Mouse (Mus musculus): ENCODE results near the gene Ubxn11. TPM values are rescaled to one million over a fixed set of nuclear protein-coding genes. Genes with fewer than 3 reads are reported as not detected.
A peak's percentile ranks its signal among the peaks of the same experiment; 100 is the strongest.

The Ubxn11 gene
- polyA plus RNA-seq, 1 experiment: 45.4 TPM

DNA sequence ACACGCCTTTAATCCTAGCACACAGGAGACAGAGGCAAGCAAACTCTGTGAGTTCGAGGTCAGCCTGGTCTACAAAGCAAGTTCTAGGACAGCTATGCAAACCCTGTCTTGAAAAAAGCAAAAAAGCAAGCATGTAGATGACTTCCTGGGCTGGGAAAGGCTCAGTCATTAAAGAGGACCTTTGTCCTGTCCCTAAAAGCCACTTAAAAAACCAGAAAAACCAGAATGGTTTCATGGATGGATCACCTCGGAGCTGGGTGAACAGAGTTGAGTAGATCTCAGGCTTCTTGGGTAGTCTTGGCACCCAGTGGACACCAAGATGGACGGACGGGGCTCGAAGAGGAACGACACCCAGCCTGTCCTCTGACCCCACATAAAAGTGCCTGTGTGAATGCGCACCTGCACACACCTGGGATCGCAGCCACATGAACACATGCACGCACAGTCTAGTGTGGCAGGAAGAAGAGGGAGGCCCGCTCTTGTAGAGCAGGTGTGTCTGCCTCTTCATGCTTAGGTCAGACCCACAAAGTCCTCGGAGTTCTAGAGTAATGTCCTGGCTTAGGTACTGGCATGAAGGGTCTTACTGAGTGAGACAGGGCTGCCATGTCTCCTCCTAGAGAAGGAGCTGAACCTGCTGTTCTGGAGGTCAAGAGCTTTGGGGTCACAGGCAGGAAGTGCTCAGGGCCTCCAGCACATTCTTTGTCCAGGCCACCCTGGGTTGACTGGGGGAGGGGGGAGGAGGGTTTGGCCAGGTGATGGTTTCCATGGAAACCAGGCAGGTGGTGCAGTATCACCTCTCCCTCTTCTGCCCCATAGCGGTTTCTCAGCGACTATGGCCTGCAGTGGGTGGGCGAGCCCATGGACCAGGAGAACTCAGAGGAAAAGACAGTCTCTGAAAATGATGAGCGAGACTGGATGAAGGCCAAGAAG lies 13.1 kb downstream of the Ubxn11 start:
- H3K4me3 ChIP-seq (ENCODE audit: insufficient read depth, low read length): no peak overlapping the region
- TF ChIP-seq CTCF (IDR thresholded peaks at IDR 0.05; ENCODE audit: extremely low read depth, insufficient read depth, low read length) (no peak), POLR2A (IDR thresholded peaks at IDR 0.05; ENCODE audit: extremely low read depth, insufficient read depth, low read length) (no peak)
- no peak overlapping the region for H3K27ac ChIP-seq (ENCODE audit: insufficient read depth, low read length)
- H3K4me1 ChIP-seq (ENCODE audit: control insufficient read depth, insufficient read depth, low read length): no peaks in the 10 kb centered on the region

DNA sequence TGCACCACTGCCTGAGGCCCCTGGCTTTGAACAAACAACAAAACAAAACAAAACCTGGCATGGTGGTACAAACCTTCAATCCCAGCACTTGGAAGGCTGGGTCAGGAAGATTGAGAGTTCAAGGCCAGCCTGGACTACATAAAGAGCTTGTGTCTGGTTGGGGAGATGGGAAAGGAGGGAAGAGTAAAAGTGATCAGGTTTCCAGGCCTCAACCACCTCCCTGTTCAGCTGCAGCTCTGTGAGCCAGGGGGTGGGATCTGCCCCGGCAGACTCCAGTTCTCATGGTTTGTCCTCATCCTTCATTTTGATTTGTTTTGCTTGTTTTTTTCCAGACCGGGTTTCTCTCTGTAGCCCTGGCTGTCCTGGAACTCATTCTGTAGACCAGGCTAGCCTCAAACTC lies 14.1 kb downstream of the Ubxn11 start:
- TF ChIP-seq CTCF (IDR thresholded peaks at IDR 0.05; ENCODE audit: extremely low read depth, insufficient read depth, low read length): no peak
- TF ChIP-seq POLR2A (IDR thresholded peaks at IDR 0.05; ENCODE audit: extremely low read depth, insufficient read depth, low read length): no peak
- H3K4me1 ChIP-seq (ENCODE audit: control insufficient read depth, insufficient read depth, low read length): no peaks in the 10 kb centered on the region
- H3K4me3 ChIP-seq (ENCODE audit: insufficient read depth, low read length): no peak overlapping the region
- no peak overlapping the region for H3K27ac ChIP-seq (ENCODE audit: insufficient read depth, low read length)

DNA sequence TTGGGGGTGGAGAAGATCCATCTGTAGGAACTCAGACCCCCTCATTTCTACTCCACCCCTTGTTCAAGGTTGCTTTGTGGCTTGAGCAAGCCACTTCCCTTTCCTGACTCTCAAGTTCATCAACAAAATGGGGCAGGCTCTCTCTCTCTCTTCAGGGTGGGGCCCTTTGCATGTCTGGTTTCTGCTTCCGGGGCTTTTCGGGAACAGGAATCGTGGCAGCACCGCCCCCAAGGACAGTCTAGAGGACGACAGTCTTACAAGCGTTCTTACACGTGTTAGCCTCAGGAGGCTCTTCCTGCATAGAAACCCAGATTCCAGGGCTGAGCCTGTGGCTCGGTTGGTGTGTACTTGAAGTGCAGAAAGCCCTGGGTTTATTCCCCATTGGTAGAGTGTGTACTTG lies 14.6 kb downstream of the Ubxn11 start:
- no peak overlapping the region for H3K27ac ChIP-seq (ENCODE audit: insufficient read depth, low read length)
- no peaks in the 10 kb centered on the region for H3K4me1 ChIP-seq (ENCODE audit: control insufficient read depth, insufficient read depth, low read length)
- TF ChIP-seq POLR2A (IDR thresholded peaks at IDR 0.05; ENCODE audit: extremely low read depth, insufficient read depth, low read length): no peak
- no peak overlapping the region for H3K4me3 ChIP-seq (ENCODE audit: insufficient read depth, low read length)

DNA sequence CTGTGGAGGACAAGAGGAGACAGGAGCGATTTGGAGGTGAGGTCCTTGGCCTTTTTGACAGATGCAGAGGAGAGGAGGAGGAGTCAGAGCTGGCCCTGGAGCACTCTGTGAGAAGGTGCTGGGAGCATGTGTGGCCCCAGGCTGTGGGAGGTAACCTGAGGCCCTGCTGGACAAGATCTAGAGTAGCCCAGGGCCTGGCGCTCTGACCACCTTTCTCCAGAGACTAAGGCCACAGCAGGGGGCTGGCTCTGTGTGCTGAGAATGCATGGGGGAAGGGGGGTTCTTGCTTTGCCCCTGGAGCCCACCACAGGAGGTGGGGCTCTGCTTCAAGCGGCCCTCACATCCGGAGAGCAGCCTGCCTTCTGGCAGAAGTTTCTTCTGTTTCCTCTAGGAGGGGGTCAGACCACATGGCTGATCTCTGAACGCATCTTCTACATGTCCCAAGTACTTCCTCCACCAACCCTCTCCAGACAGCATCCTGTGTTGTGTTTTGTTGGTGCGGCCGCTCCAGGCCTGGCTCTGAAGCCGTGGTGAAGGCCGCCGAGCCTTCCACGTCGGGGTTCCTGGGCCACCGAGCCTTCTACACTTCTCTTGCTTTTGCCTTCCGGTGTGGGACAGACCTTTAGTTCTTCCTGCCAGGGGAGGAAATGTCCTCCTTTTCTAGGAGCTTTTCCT lies 15.9 kb downstream of the Ubxn11 start:
- Histone ChIP-seq H3K4me1 (ENCODE audit: control insufficient read depth, insufficient read depth, low read length) (no peaks in the 10 kb centered on the region), H3K27ac (ENCODE audit: insufficient read depth, low read length) (no peak overlapping the region), H3K4me3 (ENCODE audit: insufficient read depth, low read length) (no peak overlapping the region)
- no peak for TF ChIP-seq CTCF (IDR thresholded peaks at IDR 0.05; ENCODE audit: extremely low read depth, insufficient read depth, low read length)
- TF ChIP-seq POLR2A (IDR thresholded peaks at IDR 0.05; ENCODE audit: extremely low read depth, insufficient read depth, low read length): no peak

DNA sequence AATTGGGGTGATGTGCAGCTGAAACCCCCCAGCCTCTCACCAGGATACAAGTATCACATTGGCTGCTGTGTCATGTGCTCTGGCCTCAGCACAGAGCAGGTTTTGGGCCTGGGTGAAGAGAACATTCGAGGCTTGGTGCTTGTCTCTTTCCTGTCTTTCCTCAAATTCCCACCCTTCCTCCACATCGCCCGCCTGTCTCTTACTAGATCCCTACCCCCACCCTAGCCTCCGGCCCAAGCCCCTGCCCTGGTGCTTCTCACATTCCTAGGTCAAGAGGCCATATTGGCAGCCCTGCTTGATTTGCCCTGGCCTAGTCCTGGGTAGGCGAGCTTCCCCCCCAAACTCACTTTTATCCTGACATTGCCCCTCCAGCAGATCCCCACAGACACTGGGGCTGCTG lies 16.7 kb downstream of the Ubxn11 start:
- no peaks in the 10 kb centered on the region for H3K4me1 ChIP-seq (ENCODE audit: control insufficient read depth, insufficient read depth, low read length)
- no peak overlapping the region for H3K4me3 ChIP-seq (ENCODE audit: insufficient read depth, low read length)
- no peak for TF ChIP-seq POLR2A (IDR thresholded peaks at IDR 0.05; ENCODE audit: extremely low read depth, insufficient read depth, low read length)
- H3K27ac ChIP-seq (ENCODE audit: insufficient read depth, low read length): no peak overlapping the region

DNA sequence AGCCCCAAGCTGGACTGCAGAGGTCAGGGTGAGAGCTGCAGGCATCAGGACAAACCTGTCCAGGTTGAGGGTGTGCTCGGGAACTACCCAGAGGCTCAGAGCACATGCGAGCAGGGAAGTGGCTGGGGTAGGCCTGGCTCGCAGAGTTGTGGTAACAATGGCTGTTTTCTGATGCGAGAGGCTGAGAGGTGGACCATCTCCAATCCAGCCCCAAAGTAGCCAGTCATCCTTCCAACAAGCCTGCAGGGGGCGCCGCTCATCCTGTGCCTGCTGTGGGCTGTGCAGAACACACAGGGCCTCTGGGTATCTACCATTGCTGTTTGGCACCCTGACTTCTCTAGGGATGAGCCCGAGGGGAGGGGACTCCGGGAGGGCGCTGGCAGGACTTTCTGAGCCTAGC lies 17.3 kb downstream of the Ubxn11 start:
- Histone ChIP-seq H3K27ac (ENCODE audit: insufficient read depth, low read length) (no peak overlapping the region), H3K4me1 (ENCODE audit: control insufficient read depth, insufficient read depth, low read length) (no peaks in the 10 kb centered on the region), H3K4me3 (ENCODE audit: insufficient read depth, low read length) (no peak overlapping the region)
- TF ChIP-seq CTCF (IDR thresholded peaks at IDR 0.05; ENCODE audit: extremely low read depth, insufficient read depth, low read length) (peak; percentile 24; the same call in 1 of the 2 replicates), POLR2A (IDR thresholded peaks at IDR 0.05; ENCODE audit: extremely low read depth, insufficient read depth, low read length) (no peak)

DNA sequence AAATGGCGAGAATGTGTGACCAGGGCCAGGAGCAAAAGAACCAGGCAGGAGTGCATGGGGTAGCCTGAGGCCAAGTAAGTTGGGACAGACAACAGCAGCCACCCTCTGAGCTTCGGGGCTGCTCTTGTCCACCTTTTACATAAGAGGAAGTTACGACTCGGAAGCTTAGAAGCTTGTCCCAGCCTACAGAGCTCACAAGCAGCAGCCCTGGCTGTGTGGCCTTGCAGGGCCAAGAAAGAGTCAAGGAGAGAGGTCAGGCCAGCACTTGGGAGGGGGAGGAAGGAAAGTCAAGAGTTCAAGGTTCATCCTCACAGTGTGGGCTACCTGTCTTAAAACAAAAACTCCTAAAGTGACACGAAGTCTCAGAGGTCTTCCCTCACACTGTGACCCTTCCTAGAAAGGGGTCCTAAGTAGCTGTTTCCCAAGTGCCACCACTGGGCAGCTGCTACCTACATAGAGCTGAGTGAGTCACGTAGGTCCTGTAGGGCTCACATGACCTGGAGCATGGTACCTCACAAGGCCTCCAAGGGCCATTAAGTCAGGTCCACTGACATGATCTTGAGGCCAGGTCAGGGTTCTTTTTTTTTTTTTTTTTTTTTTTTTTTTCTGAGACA lies 17.9 kb downstream of the Ubxn11 start:
- no peak overlapping the region for H3K4me3 ChIP-seq (ENCODE audit: insufficient read depth, low read length)
- TF ChIP-seq POLR2A (IDR thresholded peaks at IDR 0.05; ENCODE audit: extremely low read depth, insufficient read depth, low read length): no peak
- no peak for TF ChIP-seq CTCF (IDR thresholded peaks at IDR 0.05; ENCODE audit: extremely low read depth, insufficient read depth, low read length)
- no peak overlapping the region for H3K27ac ChIP-seq (ENCODE audit: insufficient read depth, low read length)
- H3K4me1 ChIP-seq (ENCODE audit: control insufficient read depth, insufficient read depth, low read length): no peaks in the 10 kb centered on the region

DNA sequence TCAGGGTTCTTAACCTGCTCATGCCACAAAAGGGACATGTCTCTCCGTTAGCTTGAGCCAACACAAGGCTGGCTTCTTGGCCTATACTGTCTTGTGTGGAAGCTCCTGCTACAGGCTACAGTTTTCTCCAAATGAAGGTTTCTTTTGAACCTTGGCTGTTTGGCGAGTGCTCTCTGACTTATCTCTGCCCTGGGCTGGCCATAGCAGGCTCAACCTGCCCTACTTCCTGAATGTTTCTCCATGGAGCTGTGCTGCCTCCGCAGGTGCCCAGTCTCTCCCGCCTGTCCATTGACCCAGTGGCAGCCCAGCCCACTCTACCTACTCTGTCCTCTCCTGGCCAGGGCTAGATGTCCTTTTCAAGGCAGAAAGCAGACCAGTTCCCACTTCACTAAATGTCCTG lies 18.5 kb downstream of the Ubxn11 start:
- H3K27ac ChIP-seq (ENCODE audit: insufficient read depth, low read length): no peak overlapping the region
- H3K4me3 ChIP-seq (ENCODE audit: insufficient read depth, low read length): no peak overlapping the region
- TF ChIP-seq POLR2A (IDR thresholded peaks at IDR 0.05; ENCODE audit: extremely low read depth, insufficient read depth, low read length) (no peak), CTCF (IDR thresholded peaks at IDR 0.05; ENCODE audit: extremely low read depth, insufficient read depth, low read length) (no peak)
- no peaks in the 10 kb centered on the region for H3K4me1 ChIP-seq (ENCODE audit: control insufficient read depth, insufficient read depth, low read length)

DNA sequence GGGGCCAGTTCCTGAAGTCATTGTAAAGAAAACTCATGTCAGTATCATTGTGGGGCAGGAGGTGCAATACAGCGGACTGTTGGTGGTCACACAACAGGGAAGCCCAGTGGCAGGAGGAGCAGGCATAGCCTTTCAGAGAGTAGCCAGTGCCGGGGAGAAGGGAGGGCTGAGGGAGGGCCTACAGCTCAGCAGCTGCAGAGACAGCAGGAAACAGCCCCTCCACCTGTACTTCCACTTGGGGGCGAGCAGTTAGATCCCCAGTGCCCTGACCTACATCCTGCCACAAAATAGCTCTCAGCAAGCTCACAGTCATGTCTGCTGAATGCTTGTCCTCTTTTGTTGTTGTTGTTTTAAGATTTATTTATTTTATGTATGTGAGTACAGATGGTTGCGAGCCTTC lies 19.2 kb downstream of the Ubxn11 start:
- Histone ChIP-seq H3K4me3 (ENCODE audit: insufficient read depth, low read length) (no peak overlapping the region), H3K4me1 (ENCODE audit: control insufficient read depth, insufficient read depth, low read length) (peaks cover 2% of the 10 kb centered on the region; the same call in 1 of the 2 replicates), H3K27ac (ENCODE audit: insufficient read depth, low read length) (no peak overlapping the region)
- TF ChIP-seq POLR2A (IDR thresholded peaks at IDR 0.05; ENCODE audit: extremely low read depth, insufficient read depth, low read length): no peak
- TF ChIP-seq CTCF (IDR thresholded peaks at IDR 0.05; ENCODE audit: extremely low read depth, insufficient read depth, low read length): no peak

Data from cortical plate, adult 2 months (tissue).